Mouse (Mus musculus) stomach, embryonic 14.5 days (tissue): ENCODE data around the gene Boc. TPM values are rescaled to one million over a fixed set of nuclear protein-coding genes. Genes with fewer than 3 reads are reported as not detected.

Experiments used
- ATAC-seq: fragments of 200-750 bp; cut with Nextera tagmentation; 2 replicates; pipeline ENCODE4 v1.8.0; 2017; ENCODE audit warnings: low read depth, moderate TSS enrichment; ENCODE audit not compliant: insufficient number of reproducible peaks, insufficient read depth, low FRiP score
- H3K27ac ChIP-seq: fragments of 300-500 bp; sonication (generic); 2 replicates; pipeline ENCODE4 v1.5.1; 2014; ENCODE audit warnings: mild to moderate bottlenecking, low read length, moderate library complexity, mixed read lengths
- H3K27me3 ChIP-seq: fragments of 300-500 bp; sonication (generic); 2 replicates; pipeline ENCODE4 v1.6.1; 2014; ENCODE audit warnings: low read length, control low read depth, mixed read lengths; ENCODE audit not compliant: control insufficient read depth, insufficient read depth
- H3K36me3 ChIP-seq: fragments of 300-500 bp; sonication (generic); 2 replicates; pipeline ENCODE4 v1.6.1; 2014; ENCODE audit warnings: mild to moderate bottlenecking, control low read depth, low read length, moderate library complexity, mixed read lengths; ENCODE audit not compliant: control insufficient read depth, insufficient read depth
- H3K4me1 ChIP-seq: fragments of 300-500 bp; sonication (generic); 2 replicates; pipeline ENCODE4 v1.6.1; 2014; ENCODE audit warnings: low read length, control low read depth, mixed read lengths; ENCODE audit not compliant: control insufficient read depth, insufficient read depth
- H3K4me2 ChIP-seq: fragments of 300-500 bp; sonication (generic); replicated peaks from 2 replicates; pipeline ENCODE4 v1.6.1; 2014; ENCODE audit warnings: low read depth, low read length, control low read depth
- H3K4me3 ChIP-seq: fragments of 300-500 bp; sonication (generic); 2 replicates; pipeline ENCODE4 v1.5.1; 2014; ENCODE audit warnings: low read depth, low read length, control low read depth
- H3K9ac ChIP-seq: fragments of 300-500 bp; sonication (generic); replicated peaks from 2 replicates; pipeline ENCODE4 v1.6.1; 2014; ENCODE audit warnings: low read depth, mild to moderate bottlenecking, control low read depth, low read length, moderate library complexity, mixed read lengths
- H3K9me3 ChIP-seq: fragments of 300-500 bp; sonication (generic); 2 replicates; pipeline ENCODE4 v1.6.1; 2016; ENCODE audit warnings: low read depth, low read length, control low read depth; ENCODE audit not compliant: control insufficient read depth
- WGBS: fragments of 180-500 bp; shearing (Covaris S2); extraction: QIAGEN DNeasy Blood & Tissue Kit; methylation state at CpG from one replicate; pipeline ENCODE4 v1.1.7; 2014; 5-methylcytosine and 5-hydroxymethylcytosine counted together
- polyA plus RNA-seq: library from polyadenylated mRNA; unstranded; fragments of >200 nt; fragmentation: Nextera tagmentation; extraction: Ambion mirVana; gene quantifications from 2 replicates; pipeline ENCODE4 v1.2.1, GENCODE M21; 2014

The Boc gene
- polyA plus RNA-seq, 1 experiment from 2014 or later: 19.5 TPM

- H3K9ac ChIP-seq: no peak overlapping the region
Measured at GRCm38 (mm10) chr16:44501783-44502182, 56.9 kb downstream of the Boc start.

GRCm38 (mm10) chr16:44498447-44498846, 60.2 kb downstream of the Boc start:
- no peak overlapping the region for H3K4me3 ChIP-seq
- ATAC-seq: no peak
- no peaks in the 10 kb centered on the region for H3K27me3 ChIP-seq
- H3K4me1 ChIP-seq: peaks cover 19% of the 10 kb centered on the region; the same call in 1 of the 2 replicates
- no peak overlapping the region for H3K27ac ChIP-seq
- no peak overlapping the region for H3K9ac ChIP-seq
- H3K9me3 ChIP-seq: no peaks in the 10 kb centered on the region
- 92% methylated on average over 3 of the region's 3 CpGs for WGBS
- H3K36me3 ChIP-seq: peaks cover 52% of the 10 kb centered on the region
- no peak overlapping the region for H3K4me2 ChIP-seq

More at GRCm38 (mm10) chr16:44501783-44502182, 56.9 kb downstream of the Boc start:
- Histone ChIP-seq H3K4me1 (0 out of 2 replicates have a peak, but pooled peaks cover 8% of the 10 kb centered on the region), H3K9me3 (no peaks in the 10 kb centered on the region; the same call in 1 of the 2 replicates), H3K27ac (no peak overlapping the region), H3K36me3 (peaks cover 44% of the 10 kb centered on the region), H3K27me3 (no peaks in the 10 kb centered on the region), H3K4me3 (no peak overlapping the region), H3K4me2 (no peak overlapping the region)
- 87% methylated on average over 10 of the region's 10 CpGs for WGBS
- ATAC-seq: no peak

- ATAC-seq: no peak
- no peak overlapping the region for H3K27ac ChIP-seq
- no peak overlapping the region for H3K4me3 ChIP-seq
- H3K9me3 ChIP-seq: no peaks in the 10 kb centered on the region
- WGBS: 79% methylated on average over 15 of the region's 15 CpGs
- no peak overlapping the region for H3K4me2 ChIP-seq
- H3K36me3 ChIP-seq: peaks cover 45% of the 10 kb centered on the region
- H3K27me3 ChIP-seq: no peaks in the 10 kb centered on the region
- H3K9ac ChIP-seq: no peak overlapping the region
- H3K4me1 ChIP-seq: peaks cover 15% of the 10 kb centered on the region; the same call in 1 of the 2 replicates
Measured at GRCm38 (mm10) chr16:44496971-44497464, 61.7 kb downstream of the Boc start.

GRCm38 (mm10) chr16:44494441-44495108, 64.1 kb downstream of the Boc start:
- no peaks in the 10 kb centered on the region for H3K27me3 ChIP-seq
- no peak overlapping the region for H3K9ac ChIP-seq
- no peak overlapping the region for H3K4me3 ChIP-seq
- WGBS: 25% methylated on average over 8 of the region's 8 CpGs
- H3K4me1 ChIP-seq: peaks cover 15% of the 10 kb centered on the region; the same call in 1 of the 2 replicates
- ATAC-seq: peak; percentile 51; the same call in 1 of the 2 replicates
- no peaks in the 10 kb centered on the region for H3K9me3 ChIP-seq
- no peak overlapping the region for H3K4me2 ChIP-seq
- H3K27ac ChIP-seq: peak overlapping the region; percentile 24
- H3K36me3 ChIP-seq: peaks cover 43% of the 10 kb centered on the region

DNA sequence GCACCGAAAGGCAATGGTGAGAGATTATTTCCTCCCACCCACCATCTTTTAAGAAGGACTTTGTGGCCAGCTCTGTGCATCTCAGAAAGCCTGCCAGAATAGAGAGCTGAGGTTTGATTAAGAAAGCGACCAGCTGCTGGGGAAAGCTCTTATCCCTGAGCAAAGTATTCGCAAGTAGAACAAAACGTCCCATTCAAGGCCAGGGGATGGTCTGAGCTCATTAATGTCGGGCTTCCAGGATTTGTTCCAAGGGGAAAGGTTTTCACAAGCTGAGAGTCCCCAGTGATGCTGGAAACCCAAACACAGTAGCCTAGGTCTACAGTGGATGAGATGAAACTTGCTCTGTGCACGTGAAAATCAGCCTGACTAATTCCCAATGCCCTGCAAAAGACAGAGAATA, 64.8 kb downstream of the Boc start:
- no peak for ATAC-seq
- WGBS: 24% methylated on average over 6 of the region's 6 CpGs
- H3K4me2 ChIP-seq: no peak overlapping the region
- H3K4me1 ChIP-seq: peaks cover 15% of the 10 kb centered on the region; the same call in 1 of the 2 replicates
- H3K9ac ChIP-seq: no peak overlapping the region
- H3K9me3 ChIP-seq: no peaks in the 10 kb centered on the region
- no peaks in the 10 kb centered on the region for H3K27me3 ChIP-seq
- peaks cover 42% of the 10 kb centered on the region for H3K36me3 ChIP-seq
- no peak overlapping the region for H3K4me3 ChIP-seq
- peak overlapping the region; percentile 24; the same call in 1 of the 2 replicates for H3K27ac ChIP-seq

DNA sequence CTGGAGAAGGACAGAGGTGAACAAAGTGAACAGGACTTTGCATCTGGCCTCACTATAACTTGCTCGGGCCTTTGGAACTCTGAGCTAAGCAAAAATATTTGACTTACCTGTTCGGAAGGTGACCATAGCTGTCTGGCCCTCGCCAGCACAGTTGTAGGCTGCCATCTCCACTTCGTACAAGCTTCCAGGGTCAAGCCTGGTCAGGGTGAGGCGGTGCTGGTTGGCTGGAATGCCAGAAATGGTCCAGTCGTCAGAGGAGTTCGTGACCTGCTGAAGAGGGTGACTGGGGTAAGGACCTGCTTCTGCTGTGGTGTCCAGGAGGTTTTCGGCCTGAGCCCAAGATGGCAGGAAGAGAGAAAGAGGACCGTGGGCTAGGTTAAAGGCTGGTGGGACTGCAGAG, 66.0 kb downstream of the Boc start:
- H3K4me1 ChIP-seq: peaks cover 15% of the 10 kb centered on the region; the same call in 1 of the 2 replicates
- WGBS: 79% methylated on average over 9 of the region's 9 CpGs

DNA sequence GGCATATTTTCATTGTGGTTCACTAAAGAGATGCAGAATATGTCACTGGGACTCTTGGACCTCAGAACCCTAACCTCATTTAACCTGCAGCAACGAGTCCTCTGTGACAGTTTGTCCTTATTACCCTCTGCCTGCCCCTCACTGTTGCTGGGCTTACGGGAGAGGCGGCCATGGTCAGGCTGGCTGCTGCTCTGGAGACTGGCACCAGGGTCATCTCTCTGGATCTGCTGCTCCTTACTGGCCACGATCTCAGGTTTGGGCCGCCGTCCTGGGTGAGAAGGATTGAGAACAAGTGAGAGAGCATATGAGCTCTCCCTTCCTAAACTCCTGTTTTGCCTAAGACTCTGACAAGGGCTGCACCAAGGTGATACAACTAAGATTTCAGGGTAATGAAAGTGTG, 66.5 kb downstream of the Boc start:
- Histone ChIP-seq H3K27ac (no peak overlapping the region), H3K4me1 (peaks cover 15% of the 10 kb centered on the region; the same call in 1 of the 2 replicates), H3K4me3 (no peak overlapping the region), H3K36me3 (peaks cover 51% of the 10 kb centered on the region), H3K4me2 (no peak overlapping the region), H3K9me3 (no peaks in the 10 kb centered on the region), H3K9ac (no peak overlapping the region), H3K27me3 (no peaks in the 10 kb centered on the region)
- WGBS: 82% methylated on average over 6 of the region's 6 CpGs
- no peak for ATAC-seq

More for the DNA sequence above, 66.0 kb downstream of the Boc start:
- no peak overlapping the region for H3K9ac ChIP-seq
- H3K4me3 ChIP-seq: no peak overlapping the region
- H3K36me3 ChIP-seq: peaks cover 45% of the 10 kb centered on the region
- no peak overlapping the region for H3K27ac ChIP-seq
- ATAC-seq: no peak
- no peaks in the 10 kb centered on the region for H3K9me3 ChIP-seq
- no peaks in the 10 kb centered on the region for H3K27me3 ChIP-seq
- H3K4me2 ChIP-seq: no peak overlapping the region

DNA sequence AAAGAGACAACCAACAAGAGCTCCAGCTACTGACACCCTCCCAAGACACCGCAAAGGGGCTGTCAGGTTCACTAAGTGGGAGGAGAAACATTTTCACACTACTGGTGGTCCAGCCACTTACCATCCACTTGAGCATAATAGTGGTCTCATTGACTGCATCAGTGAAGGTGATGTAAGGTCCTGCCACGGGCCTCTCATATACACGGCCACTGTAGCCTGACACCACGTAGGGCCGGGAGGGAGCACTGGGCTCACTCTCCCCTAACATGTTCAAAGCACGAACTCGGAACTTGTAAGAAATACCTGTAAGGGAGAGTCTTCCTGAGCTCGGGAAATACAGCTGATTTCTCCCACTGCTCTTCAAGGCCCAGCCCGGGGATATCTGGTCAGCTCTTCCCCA, 67.6 kb downstream of the Boc start:
- Histone ChIP-seq H3K9ac (no peak overlapping the region), H3K36me3 (peaks cover 54% of the 10 kb centered on the region), H3K4me1 (peaks cover 15% of the 10 kb centered on the region; the same call in 1 of the 2 replicates), H3K4me3 (no peak overlapping the region), H3K9me3 (no peaks in the 10 kb centered on the region), H3K27me3 (no peaks in the 10 kb centered on the region), H3K27ac (no peak overlapping the region), H3K4me2 (no peak overlapping the region)
- WGBS: 89% methylated on average over 9 of the region's 9 CpGs
- ATAC-seq: no peak
